Mouse (Mus musculus): ENCODE measurements around the gene Arhgap23. TPM values are rescaled to one million over a fixed set of nuclear protein-coding genes. Genes with fewer than 3 reads are reported as not detected.

Arhgap23 gene
- polyA plus RNA-seq, 1 experiment: 12.1 TPM

DNA sequence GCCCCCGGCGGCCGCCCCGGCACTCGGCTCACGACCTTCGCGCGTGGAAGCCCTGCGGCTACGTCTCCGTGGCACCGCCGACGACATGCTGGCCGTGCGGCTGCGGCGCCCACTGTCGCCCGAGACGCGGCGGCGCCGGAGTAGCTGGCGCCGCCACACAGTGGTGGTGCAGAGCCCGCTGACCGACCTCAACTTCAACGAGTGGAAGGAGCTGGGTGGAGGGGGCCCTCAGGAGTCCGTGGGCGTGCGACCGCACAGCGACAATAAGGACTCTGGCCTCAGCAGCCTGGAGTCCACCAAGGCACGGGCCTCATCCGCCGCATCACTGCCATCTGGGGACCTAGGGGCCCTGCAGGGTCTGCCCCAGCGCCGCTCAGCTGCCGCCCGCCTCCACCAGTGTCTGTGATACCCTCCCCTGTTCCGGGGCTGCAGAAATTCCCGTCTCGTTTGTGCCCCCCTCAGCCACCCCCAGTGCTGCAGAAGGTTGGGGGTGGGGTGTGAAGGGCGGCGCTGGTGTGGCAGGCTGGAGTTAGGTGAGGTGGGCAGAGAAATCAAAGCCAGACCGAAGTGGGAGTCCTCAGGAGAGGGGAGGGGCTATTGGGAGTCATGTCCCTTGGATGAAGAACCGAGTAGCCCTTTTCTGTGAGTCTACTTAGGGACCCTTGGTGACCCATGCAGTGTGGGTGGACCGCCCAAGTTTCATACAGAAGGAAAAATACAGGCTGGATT lies 85.6 kb downstream of the Arhgap23 start:
- WGBS: 44% methylated on average over 51 of the region's 51 CpGs
- H3K27ac ChIP-seq (ENCODE audit: insufficient read depth, low read depth, low read length): no peak overlapping the region
- peaks cover 27% of the 10 kb centered on the region for H3K27me3 ChIP-seq (ENCODE audit: control insufficient read depth, insufficient read depth, low read length)
- no peak for TF ChIP-seq POLR2A (IDR thresholded peaks at IDR 0.05; ENCODE audit: low read depth, low read length)
- TF ChIP-seq CTCF (IDR thresholded peaks at IDR 0.05; ENCODE audit: extremely low read depth, insufficient read length, insufficient replicate concordance, low read depth, low read length): no peak
- H3K4me1 ChIP-seq (ENCODE audit: control insufficient read depth, insufficient read depth, insufficient read length, low read length): no peaks in the 10 kb centered on the region; the same call in 1 of the 2 replicates
- 0 out of 2 replicates have a peak, but pooled peaks cover 2% of the 10 kb centered on the region for H3K36me3 ChIP-seq (ENCODE audit: control insufficient read depth, insufficient read depth, low read length)
- peak overlapping the region; percentile 26 for H3K4me3 ChIP-seq (ENCODE audit: low read depth, low read length)

DNA sequence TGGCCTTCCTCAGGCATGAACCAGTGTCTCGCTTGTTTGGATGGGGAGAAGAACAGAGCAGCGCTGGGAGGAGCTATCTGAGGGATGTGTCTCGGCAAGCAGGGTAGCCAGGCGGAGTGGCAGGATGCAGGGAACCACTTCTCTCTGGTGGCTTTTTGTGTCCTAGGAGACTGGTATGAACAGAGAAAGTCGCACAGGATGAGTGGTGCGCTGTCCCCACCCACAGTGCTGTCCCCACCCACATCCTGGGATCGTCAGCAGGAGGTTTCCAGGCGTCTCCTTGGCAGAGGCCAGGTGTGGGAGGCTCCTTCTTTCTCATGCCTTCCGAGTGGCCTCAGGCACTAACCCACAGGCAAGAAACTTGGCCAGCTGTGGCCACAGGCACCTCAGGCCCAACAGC lies 87.0 kb downstream of the Arhgap23 start:
- Histone ChIP-seq H3K4me1 (ENCODE audit: control insufficient read depth, insufficient read depth, insufficient read length, low read length) (no peaks in the 10 kb centered on the region; the same call in 1 of the 2 replicates), H3K36me3 (ENCODE audit: control insufficient read depth, insufficient read depth, low read length) (0 out of 2 replicates have a peak, but pooled peaks cover 2% of the 10 kb centered on the region), H3K27me3 (ENCODE audit: control insufficient read depth, insufficient read depth, low read length) (peaks cover 27% of the 10 kb centered on the region), H3K27ac (ENCODE audit: insufficient read depth, low read depth, low read length) (no peak overlapping the region), H3K4me3 (ENCODE audit: low read depth, low read length) (no peak overlapping the region)
- 22% methylated on average over 9 of the region's 9 CpGs for WGBS
- TF ChIP-seq CTCF (IDR thresholded peaks at IDR 0.05; ENCODE audit: extremely low read depth, insufficient read length, insufficient replicate concordance, low read depth, low read length): no peak
- TF ChIP-seq POLR2A (IDR thresholded peaks at IDR 0.05; ENCODE audit: low read depth, low read length): no peak

DNA sequence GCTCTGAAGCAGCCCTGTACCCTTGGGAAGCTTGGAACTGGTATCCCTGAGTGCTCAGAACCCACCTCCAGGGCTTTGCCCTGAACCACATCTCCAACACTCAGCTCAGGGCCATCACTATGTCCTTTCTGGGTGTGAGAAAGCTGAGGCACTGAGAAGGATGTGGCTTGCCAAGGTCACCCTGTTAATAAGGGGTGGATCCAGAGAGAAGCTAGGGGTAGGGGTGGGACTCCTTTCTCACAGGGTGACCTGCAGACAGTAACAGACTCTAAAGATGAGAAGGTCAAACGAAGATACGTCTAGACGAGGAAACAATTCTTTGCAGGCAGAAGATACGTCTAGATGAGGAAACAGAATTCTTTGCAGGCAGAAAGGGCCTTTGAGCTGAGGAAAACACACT lies 87.5 kb downstream of the Arhgap23 start:
- no peak for TF ChIP-seq CTCF (IDR thresholded peaks at IDR 0.05; ENCODE audit: extremely low read depth, insufficient read length, insufficient replicate concordance, low read depth, low read length)
- Histone ChIP-seq H3K27ac (ENCODE audit: insufficient read depth, low read depth, low read length) (no peak overlapping the region), H3K4me3 (ENCODE audit: low read depth, low read length) (no peak overlapping the region), H3K27me3 (ENCODE audit: control insufficient read depth, insufficient read depth, low read length) (peaks cover 27% of the 10 kb centered on the region), H3K4me1 (ENCODE audit: control insufficient read depth, insufficient read depth, insufficient read length, low read length) (no peaks in the 10 kb centered on the region; the same call in 1 of the 2 replicates), H3K36me3 (ENCODE audit: control insufficient read depth, insufficient read depth, low read length) (0 out of 2 replicates have a peak, but pooled peaks cover 2% of the 10 kb centered on the region)
- WGBS: 79% methylated on average over 4 of the region's 4 CpGs

DNA sequence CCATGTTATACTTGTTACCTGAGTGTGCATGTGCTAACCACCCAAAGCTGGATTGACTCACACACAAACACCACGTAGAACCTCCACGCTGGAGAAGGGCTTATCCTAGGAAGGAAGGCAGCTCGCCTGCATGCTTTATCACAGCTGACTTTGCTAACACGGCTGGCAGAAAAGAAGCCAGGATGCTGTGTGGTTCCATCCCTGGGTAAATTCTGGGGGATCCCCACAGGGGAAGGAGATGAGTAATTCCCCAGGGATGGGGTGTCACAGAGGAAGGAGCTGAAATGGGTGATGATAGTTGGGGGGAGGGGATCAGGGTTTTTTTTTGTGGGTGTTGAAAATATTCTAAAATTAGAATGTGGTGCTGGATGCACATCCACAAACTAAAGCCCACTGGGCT lies 90.5 kb downstream of the Arhgap23 start:
- Histone ChIP-seq H3K27ac (ENCODE audit: insufficient read depth, low read depth, low read length) (no peak overlapping the region), H3K27me3 (ENCODE audit: control insufficient read depth, insufficient read depth, low read length) (peaks cover 13% of the 10 kb centered on the region), H3K4me1 (ENCODE audit: control insufficient read depth, insufficient read depth, insufficient read length, low read length) (no peaks in the 10 kb centered on the region), H3K36me3 (ENCODE audit: control insufficient read depth, insufficient read depth, low read length) (no peaks in the 10 kb centered on the region), H3K4me3 (ENCODE audit: low read depth, low read length) (no peak overlapping the region)
- TF ChIP-seq POLR2A (IDR thresholded peaks at IDR 0.05; ENCODE audit: low read depth, low read length): no peak
- no peak for TF ChIP-seq CTCF (IDR thresholded peaks at IDR 0.05; ENCODE audit: extremely low read depth, insufficient read length, insufficient replicate concordance, low read depth, low read length)
- 69% methylated on average over 4 of the region's 4 CpGs for WGBS

DNA sequence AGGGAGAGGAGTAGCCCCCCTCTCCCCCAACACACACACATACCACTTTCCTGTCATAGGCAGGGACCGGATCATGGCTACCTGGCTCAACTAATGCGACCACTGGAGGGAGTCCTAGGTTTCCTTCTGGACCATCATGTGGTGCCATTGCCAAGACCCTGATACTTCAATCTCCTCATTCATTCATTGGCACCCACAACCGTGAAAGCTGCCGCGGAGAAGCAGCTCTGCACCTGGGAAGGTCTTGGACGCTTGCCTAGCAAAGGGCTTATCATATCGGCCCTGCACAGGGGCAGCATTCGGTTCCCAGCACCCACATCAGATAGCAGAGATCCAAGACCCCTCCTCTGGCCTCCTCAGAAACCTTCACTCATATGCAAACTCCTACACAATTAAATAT lies 91.0 kb downstream of the Arhgap23 start:
- Histone ChIP-seq H3K4me1 (ENCODE audit: control insufficient read depth, insufficient read depth, insufficient read length, low read length) (no peaks in the 10 kb centered on the region), H3K4me3 (ENCODE audit: low read depth, low read length) (no peak overlapping the region), H3K36me3 (ENCODE audit: control insufficient read depth, insufficient read depth, low read length) (no peaks in the 10 kb centered on the region), H3K27ac (ENCODE audit: insufficient read depth, low read depth, low read length) (no peak overlapping the region), H3K27me3 (ENCODE audit: control insufficient read depth, insufficient read depth, low read length) (0 out of 2 replicates have a peak, but pooled peaks cover 7% of the 10 kb centered on the region)
- TF ChIP-seq POLR2A (IDR thresholded peaks at IDR 0.05; ENCODE audit: low read depth, low read length) (no peak), CTCF (IDR thresholded peaks at IDR 0.05; ENCODE audit: extremely low read depth, insufficient read length, insufficient replicate concordance, low read depth, low read length) (no peak)
- 44% methylated on average over 8 of the region's 8 CpGs for WGBS

DNA sequence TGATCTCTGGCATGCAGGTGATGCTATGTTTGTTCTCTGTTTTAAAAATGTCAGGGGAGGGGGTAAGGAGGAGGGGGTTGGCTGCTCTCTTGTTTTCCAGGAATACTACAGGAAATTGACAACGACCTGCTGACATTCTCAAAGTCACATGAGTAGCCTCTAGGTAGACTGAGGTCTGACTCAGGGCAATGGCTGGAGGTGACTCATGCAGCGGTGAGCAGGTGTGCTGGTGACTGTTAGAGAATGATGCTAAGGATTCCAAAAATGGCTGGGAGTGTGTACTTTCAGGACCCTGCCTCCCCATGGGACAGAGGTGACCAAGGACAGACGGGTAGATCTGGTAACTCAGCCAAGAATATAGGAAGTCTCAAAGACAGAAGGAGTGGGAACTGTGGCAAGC lies 92.9 kb downstream of the Arhgap23 start:
- Histone ChIP-seq H3K27me3 (ENCODE audit: control insufficient read depth, insufficient read depth, low read length) (no peaks in the 10 kb centered on the region), H3K4me3 (ENCODE audit: low read depth, low read length) (no peak overlapping the region), H3K36me3 (ENCODE audit: control insufficient read depth, insufficient read depth, low read length) (no peaks in the 10 kb centered on the region), H3K27ac (ENCODE audit: insufficient read depth, low read depth, low read length) (no peak overlapping the region), H3K4me1 (ENCODE audit: control insufficient read depth, insufficient read depth, insufficient read length, low read length) (no peaks in the 10 kb centered on the region)
- 65% methylated on average over 3 of the region's 3 CpGs for WGBS
- TF ChIP-seq CTCF (IDR thresholded peaks at IDR 0.05; ENCODE audit: extremely low read depth, insufficient read length, insufficient replicate concordance, low read depth, low read length) (no peak), POLR2A (IDR thresholded peaks at IDR 0.05; ENCODE audit: low read depth, low read length) (no peak)

DNA sequence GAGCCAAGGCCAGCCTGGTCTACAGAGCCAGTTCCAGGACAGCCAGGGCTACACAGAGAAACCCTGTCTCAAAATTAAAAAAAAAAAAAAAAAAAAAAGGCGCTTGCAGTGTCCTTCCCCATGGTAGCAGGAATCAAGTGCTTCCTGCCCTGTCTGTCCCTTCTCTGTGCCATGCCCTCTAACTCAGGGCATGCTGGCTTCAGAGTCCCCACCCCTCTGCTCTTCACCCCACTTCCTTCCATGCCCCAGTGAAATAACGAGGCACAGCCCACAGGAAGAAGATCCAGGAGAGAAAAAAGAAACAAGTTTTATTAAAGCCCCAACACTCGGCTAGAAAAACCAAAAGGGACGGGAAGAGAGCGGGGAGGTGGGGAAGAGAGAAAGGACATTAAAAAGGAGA lies 93.7 kb downstream of the Arhgap23 start:
- 48% methylated on average over 5 of the region's 5 CpGs for WGBS
- H3K4me1 ChIP-seq (ENCODE audit: control insufficient read depth, insufficient read depth, insufficient read length, low read length): no peaks in the 10 kb centered on the region
- H3K4me3 ChIP-seq (ENCODE audit: low read depth, low read length): no peak overlapping the region
- TF ChIP-seq POLR2A (IDR thresholded peaks at IDR 0.05; ENCODE audit: low read depth, low read length) (no peak), CTCF (IDR thresholded peaks at IDR 0.05; ENCODE audit: extremely low read depth, insufficient read length, insufficient replicate concordance, low read depth, low read length) (no peak)
- H3K27ac ChIP-seq (ENCODE audit: insufficient read depth, low read depth, low read length): no peak overlapping the region
- no peaks in the 10 kb centered on the region for H3K27me3 ChIP-seq (ENCODE audit: control insufficient read depth, insufficient read depth, low read length)
- no peaks in the 10 kb centered on the region for H3K36me3 ChIP-seq (ENCODE audit: control insufficient read depth, insufficient read depth, low read length)
